Mouse (Mus musculus) limb, embryonic 10.5 days (tissue): ENCODE data around the gene Mrps6. TPM values are rescaled to one million over a fixed set of nuclear protein-coding genes. Genes with fewer than 3 reads are reported as not detected.

Experiments used
- polyA plus RNA-seq: library from polyadenylated mRNA; unstranded; fragments of >200 nt; fragmentation: Nextera tagmentation; extraction: Ambion mirVana; gene quantifications from 2 replicates; pipeline ENCODE4 v1.2.1, GENCODE M21; 2016

The Mrps6 gene
- polyA plus RNA-seq, 1 experiment from 2014 or later, result 92.2 TPM

Other genes with a start within 250 kb of the Mrps6 start
- gene Gm49711, start within 50 bp of the Mrps6 start, polyA plus RNA-seq, result 0.30 TPM in 1 of 2 replicates, not detected in the other
- gene Slc5a3, start 52 bp downstream of the Mrps6 start, polyA plus RNA-seq, result 8.0 and 9.3 TPM in 2 replicates
- gene Kcne2, start 234.1 kb downstream of the Mrps6 start, polyA plus RNA-seq, result 0.18 TPM in 1 of 2 replicates, not detected in the other
- 112 and 114 TPM in 2 replicates for gene Smim11, start 243.0 kb downstream of the Mrps6 start, polyA plus RNA-seq